Mouse (Mus musculus) spleen, adult 2 months (tissue): ENCODE measurements at regions not wholly inside any gene's neighbourhood (a gene's known extent, or its start where the extent isn't known, plus 50 kb on each side); places are given as distances from the start of the nearest gene placed in this dataset.

Experiments
- DNase-seq, 2 experiments: peaks; one replicate each; pipeline versions ENCODE4 v3.0.0 to v3.0.0-alpha.2; 2012 to 2021; ENCODE audit warnings: low spot score in 2 of 2, low read depth in 1 of 2
- H3K27ac ChIP-seq: fragments of 200-500 bp; 2 replicates; pipeline ENCODE4 v1.5.1; 2012; ENCODE audit warnings: low read length, inconsistent platforms; ENCODE audit not compliant: insufficient read depth
- H3K27me3 ChIP-seq: fragments of 200-500 bp; 2 replicates; pipeline ENCODE4 v1.6.1; 2012; ENCODE audit warnings: mild to moderate bottlenecking, moderate library complexity, low read length, inconsistent platforms; ENCODE audit not compliant: control insufficient read depth, insufficient read depth
- H3K36me3 ChIP-seq: fragments of 200-500 bp; 2 replicates; pipeline ENCODE4 v1.6.1; 2012; ENCODE audit warnings: mild to moderate bottlenecking, low read length, inconsistent platforms; ENCODE audit not compliant: control insufficient read depth, insufficient read depth
- H3K4me1 ChIP-seq: fragments of 200-500 bp; 2 replicates; pipeline ENCODE4 v1.6.1; 2011; ENCODE audit warnings: inconsistent platforms; ENCODE audit not compliant: control insufficient read depth, insufficient read depth, insufficient read length
- H3K4me3 ChIP-seq: fragments of 200-500 bp; 2 replicates; pipeline ENCODE4 v1.5.1; 2011; ENCODE audit warnings: mild to moderate bottlenecking, inconsistent platforms; ENCODE audit not compliant: insufficient read depth, insufficient read length; ENCODE audit errors: extremely low read depth
- CTCF ChIP-seq: fragments of 200-500 bp; IDR thresholded peaks from 2 replicates; pipeline ENCODE4 v1.5.1; 2011; ENCODE audit warnings: mild to moderate bottlenecking, inconsistent platforms; ENCODE audit not compliant: insufficient read depth, insufficient read length, insufficient replicate concordance; ENCODE audit errors: extremely low read depth
- POLR2A ChIP-seq: fragments of 200-500 bp; IDR thresholded peaks from 2 replicates; pipeline ENCODE4 v1.6.1; 2011; ENCODE audit warnings: low read depth, low read length, inconsistent platforms
- WGBS: fragments of 180-500 bp; shearing (Covaris S2); methylation state at CpG from one replicate; pipeline ENCODE4 v1.1.7; 2018; 5-methylcytosine and 5-hydroxymethylcytosine counted together

DNA sequence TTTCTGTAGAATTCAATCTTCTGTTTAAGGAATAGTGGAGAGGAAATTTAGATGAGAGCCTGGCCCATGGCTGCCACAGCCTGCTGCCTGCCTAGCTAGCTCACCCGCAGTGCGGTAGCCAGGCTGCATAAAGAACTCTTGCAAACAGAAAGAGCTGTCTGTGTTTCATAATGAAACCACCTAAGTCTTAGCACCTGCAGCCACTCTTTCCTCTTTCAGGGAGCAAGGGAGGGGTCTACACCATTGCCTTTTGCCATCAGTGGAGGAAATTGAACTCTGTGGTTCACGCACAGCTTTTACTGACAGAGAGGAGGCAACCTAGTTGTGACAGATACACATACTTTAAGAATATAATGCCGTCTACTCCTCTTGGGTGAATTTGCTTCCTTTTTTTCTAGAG lies 251.4 kb upstream of the Zwint start:
- Histone ChIP-seq H3K36me3 (no peaks in the 10 kb centered on the region), H3K27ac (no peak overlapping the region), H3K4me1 (no peaks in the 10 kb centered on the region), H3K27me3 (no peaks in the 10 kb centered on the region), H3K4me3 (no peak overlapping the region)
- TF ChIP-seq CTCF, result no peak
- TF ChIP-seq POLR2A, result no peak
- DNase-seq, result no peak
- WGBS, result 56% methylated on average over 4 of the region's 4 CpGs

DNA sequence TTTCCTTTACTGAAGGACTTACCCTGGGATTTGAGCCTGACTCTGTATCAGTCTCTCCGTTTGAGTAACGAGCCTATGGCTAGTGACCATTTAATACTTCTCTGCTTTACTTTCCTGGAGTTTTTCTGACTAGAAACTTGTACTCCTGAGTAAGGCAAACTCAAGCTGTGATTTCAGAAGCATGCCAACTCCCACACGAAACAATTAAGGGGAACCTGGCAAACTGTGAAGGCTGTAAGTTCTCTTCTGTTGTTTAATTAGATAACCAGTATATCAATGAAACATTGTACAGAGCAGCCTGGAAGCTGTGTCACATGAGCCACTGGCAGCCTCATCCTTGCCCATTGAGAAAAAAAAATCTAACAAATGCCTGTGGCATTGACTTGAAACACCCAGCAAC lies 244.3 kb upstream of the Zwint start:
- H3K4me1 ChIP-seq, result no peaks in the 10 kb centered on the region
- no peak overlapping the region for H3K4me3 ChIP-seq
- no peaks in the 10 kb centered on the region for H3K27me3 ChIP-seq
- H3K27ac ChIP-seq, result no peak overlapping the region
- H3K36me3 ChIP-seq, result no peaks in the 10 kb centered on the region
- WGBS, result 80% methylated on average over 3 of the region's 3 CpGs
- TF ChIP-seq POLR2A (no peak), CTCF (no peak)
- DNase-seq, result no peak

DNA sequence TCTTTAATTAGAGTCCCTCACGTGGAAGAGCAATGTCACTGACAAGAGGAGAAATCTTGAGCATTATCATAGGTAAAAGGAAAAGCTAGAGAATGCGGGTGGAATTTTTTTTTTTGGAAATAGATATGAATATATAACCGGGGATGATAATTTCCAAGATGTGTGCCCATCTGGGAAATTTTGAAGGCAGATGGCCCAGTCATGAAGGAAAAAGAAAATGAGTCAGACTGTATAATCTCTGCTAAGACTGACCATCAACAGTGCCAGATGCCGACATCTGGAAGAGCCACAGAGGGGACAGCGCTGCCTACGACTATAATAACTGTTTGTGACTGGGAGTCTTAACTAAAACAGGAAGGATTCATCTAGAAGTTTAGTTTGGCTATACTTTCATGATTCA lies 243.0 kb upstream of the Zwint start:
- no peak overlapping the region for H3K27ac ChIP-seq
- H3K4me3 ChIP-seq, result no peak overlapping the region
- DNase-seq, result no peak
- TF ChIP-seq POLR2A, result no peak
- H3K4me1 ChIP-seq, result no peaks in the 10 kb centered on the region
- H3K36me3 ChIP-seq, result no peaks in the 10 kb centered on the region
- no peaks in the 10 kb centered on the region for H3K27me3 ChIP-seq
- WGBS, result 84% methylated on average over 6 of the region's 6 CpGs

GRCm38 (mm10) chr10:72454629-72455028 lies 200.0 kb upstream of the Zwint start:
- 50% methylated on average over 4 of the region's 4 CpGs for WGBS
- no peaks in the 10 kb centered on the region for H3K27me3 ChIP-seq
- no peak overlapping the region for H3K4me3 ChIP-seq
- no peaks in the 10 kb centered on the region for H3K36me3 ChIP-seq
- TF ChIP-seq POLR2A (no peak), CTCF (no peak)
- H3K4me1 ChIP-seq, result no peaks in the 10 kb centered on the region
- no peak overlapping the region for H3K27ac ChIP-seq
- no peak for DNase-seq

DNA sequence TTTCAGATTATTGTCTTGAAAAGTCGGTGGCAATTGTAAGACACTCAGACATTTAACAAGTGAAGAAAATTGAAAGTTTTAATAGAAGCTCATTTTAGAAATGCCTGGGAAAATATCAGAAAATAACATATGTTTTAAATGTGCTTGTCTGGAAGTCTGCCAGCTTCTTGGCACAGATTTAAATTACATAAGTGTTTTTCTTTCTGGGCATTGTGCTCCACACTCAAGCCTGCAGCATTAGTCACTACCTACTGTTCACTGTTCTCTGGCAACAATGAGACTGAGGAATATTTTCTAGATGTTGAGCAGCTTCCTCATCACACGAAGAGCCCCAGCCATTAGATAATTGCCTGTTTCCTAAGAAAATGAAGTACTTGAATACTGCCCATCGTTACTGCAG lies 170.3 kb upstream of the Zwint start:
- no peaks in the 10 kb centered on the region for H3K27me3 ChIP-seq
- H3K36me3 ChIP-seq, result no peaks in the 10 kb centered on the region
- no peak overlapping the region for H3K4me3 ChIP-seq
- DNase-seq, result no peak
- no peaks in the 10 kb centered on the region for H3K4me1 ChIP-seq
- H3K27ac ChIP-seq, result no peak overlapping the region
- WGBS, result 45% methylated on average over 3 of the region's 3 CpGs
- TF ChIP-seq CTCF, result no peak
- TF ChIP-seq POLR2A, result no peak

GRCm38 (mm10) chr10:72532431-72532830 lies 122.2 kb upstream of the Zwint start:
- WGBS, result 45% methylated on average over 3 of the region's 3 CpGs
- no peak for DNase-seq
- no peak for TF ChIP-seq CTCF
- no peak for TF ChIP-seq POLR2A
- Histone ChIP-seq H3K4me3 (no peak overlapping the region), H3K27me3 (no peaks in the 10 kb centered on the region), H3K27ac (no peak overlapping the region), H3K36me3 (no peaks in the 10 kb centered on the region), H3K4me1 (no peaks in the 10 kb centered on the region)

- no peaks in the 10 kb centered on the region for H3K4me1 ChIP-seq
- H3K27me3 ChIP-seq, result no peaks in the 10 kb centered on the region
- TF ChIP-seq POLR2A (no peak), CTCF (no peak)
- H3K27ac ChIP-seq, result no peak overlapping the region
- 89% methylated on average over 3 of the region's 3 CpGs for whole genome bisulfite sequencing
- DNase-seq, result no peak
- no peak overlapping the region for H3K4me3 ChIP-seq
- H3K36me3 ChIP-seq, result no peaks in the 10 kb centered on the region
Observed at GRCm38 (mm10) chr10:72533427-72533826, 121.2 kb upstream of the Zwint start.

DNA sequence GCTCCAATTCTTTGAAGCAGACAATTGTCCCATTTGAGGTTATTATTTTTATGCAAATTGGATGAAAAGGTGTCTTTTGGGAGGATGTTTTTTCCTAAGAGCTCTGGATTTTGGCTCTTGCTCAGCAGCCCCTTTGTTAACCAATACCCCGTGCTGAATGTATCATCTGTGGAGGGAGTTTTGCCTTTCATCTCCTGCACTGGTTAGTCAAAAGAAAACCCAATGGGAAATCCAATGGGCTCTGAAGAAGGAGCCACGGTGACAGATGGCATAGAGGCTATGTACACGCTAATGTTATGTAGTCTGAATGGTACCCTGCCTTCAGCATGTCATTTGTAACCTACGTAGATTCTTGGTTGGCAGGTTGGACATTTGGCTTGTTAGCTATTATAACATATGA lies 120.8 kb upstream of the Zwint start:
- H3K27ac ChIP-seq, result no peak overlapping the region
- H3K27me3 ChIP-seq, result no peaks in the 10 kb centered on the region
- DNase-seq, result no peak
- TF ChIP-seq CTCF (no peak), POLR2A (no peak)
- H3K4me1 ChIP-seq, result no peaks in the 10 kb centered on the region
- H3K4me3 ChIP-seq, result no peak overlapping the region
- 86% methylated on average over 4 of the region's 4 CpGs for whole genome bisulfite sequencing
- H3K36me3 ChIP-seq, result no peaks in the 10 kb centered on the region
